Mouse (Mus musculus): ENCODE results near the gene Slc1a3. TPM values are rescaled to one million over a fixed set of nuclear protein-coding genes. Genes with fewer than 3 reads are reported as not detected.
A peak's percentile ranks its signal among the peaks of the same experiment; 100 is the strongest.
"Not testable (repeated sequence)": the region's sequence is repeated elsewhere in the genome, so short reads cannot be mapped to it uniquely, and the experiment has no call there.

Slc1a3 gene
- total RNA-seq, 2 experiments from 2014 or later, result 419 to 424 TPM

GRCm38 (mm10) chr15:8709578-8709977 is 986 bp downstream of the Slc1a3 start:
- no peak for DNase-seq (ENCODE audit: extremely low spot score in 1 of 2, low spot score in 1 of 2)

GRCm38 (mm10) chr15:8706613-8707012 is 4.0 kb downstream of the Slc1a3 start:
- DNase-seq (ENCODE audit: extremely low spot score in 1 of 2, low spot score in 1 of 2), result no peak

GRCm38 (mm10) chr15:8706178-8706577 is 4.4 kb downstream of the Slc1a3 start:
- DNase-seq (ENCODE audit: extremely low spot score in 1 of 2, low spot score in 1 of 2), result peak in 1 of 2 experiments; percentile 57

GRCm38 (mm10) chr15:8705560-8705959 is 5.0 kb downstream of the Slc1a3 start:
- not testable (repeated sequence) for DNase-seq (ENCODE audit: extremely low spot score in 1 of 2, low spot score in 1 of 2)

GRCm38 (mm10) chr15:8697976-8698375 is 12.6 kb downstream of the Slc1a3 start:
- DNase-seq (ENCODE audit: extremely low spot score in 1 of 2, low spot score in 1 of 2), result no peak

- no peak for DNase-seq (ENCODE audit: extremely low spot score in 1 of 2, low spot score in 1 of 2)
Observed at GRCm38 (mm10) chr15:8697500-8697899, 13.1 kb downstream of the Slc1a3 start.

GRCm38 (mm10) chr15:8690141-8690540 is 20.4 kb downstream of the Slc1a3 start:
- DNase-seq (ENCODE audit: extremely low spot score in 1 of 2, low spot score in 1 of 2), result not testable (repeated sequence)

- DNase-seq (ENCODE audit: extremely low spot score in 1 of 2, low spot score in 1 of 2), result no peak
Observed at GRCm38 (mm10) chr15:8686846-8687245, 23.7 kb downstream of the Slc1a3 start.

- DNase-seq (ENCODE audit: extremely low spot score in 1 of 2, low spot score in 1 of 2), result no peak
Observed at GRCm38 (mm10) chr15:8685506-8685905, 25.1 kb downstream of the Slc1a3 start.

- no peak for DNase-seq (ENCODE audit: extremely low spot score in 1 of 2, low spot score in 1 of 2)
Observed at GRCm38 (mm10) chr15:8684263-8684662, 26.3 kb downstream of the Slc1a3 start.

GRCm38 (mm10) chr15:8682871-8683270 is 27.7 kb downstream of the Slc1a3 start:
- DNase-seq (ENCODE audit: extremely low spot score in 1 of 2, low spot score in 1 of 2), result no peak

- no peak for DNase-seq (ENCODE audit: extremely low spot score in 1 of 2, low spot score in 1 of 2)
Observed at GRCm38 (mm10) chr15:8682421-8682820, 28.1 kb downstream of the Slc1a3 start.

- DNase-seq (ENCODE audit: extremely low spot score in 1 of 2, low spot score in 1 of 2), result no peak
Observed at GRCm38 (mm10) chr15:8681971-8682370, 28.6 kb downstream of the Slc1a3 start.

GRCm38 (mm10) chr15:8681009-8681408 is 29.6 kb downstream of the Slc1a3 start:
- DNase-seq (ENCODE audit: extremely low spot score in 1 of 2, low spot score in 1 of 2), result no peak

GRCm38 (mm10) chr15:8676959-8677358 is 33.6 kb downstream of the Slc1a3 start:
- DNase-seq (ENCODE audit: extremely low spot score in 1 of 2, low spot score in 1 of 2), result no peak

GRCm38 (mm10) chr15:8676211-8676691 is 34.3 kb downstream of the Slc1a3 start:
- no peak for DNase-seq (ENCODE audit: extremely low spot score in 1 of 2, low spot score in 1 of 2)

GRCm38 (mm10) chr15:8675616-8676015 is 34.9 kb downstream of the Slc1a3 start:
- DNase-seq (ENCODE audit: extremely low spot score in 1 of 2, low spot score in 1 of 2), result no peak

- no peak for DNase-seq (ENCODE audit: extremely low spot score in 1 of 2, low spot score in 1 of 2)
Observed at GRCm38 (mm10) chr15:8672532-8672931, 38.0 kb downstream of the Slc1a3 start.

- DNase-seq (ENCODE audit: extremely low spot score in 1 of 2, low spot score in 1 of 2), result no peak
Observed at GRCm38 (mm10) chr15:8667849-8668522, 42.6 kb downstream of the Slc1a3 start.

- DNase-seq (ENCODE audit: extremely low spot score in 1 of 2, low spot score in 1 of 2), result no peak
Observed at GRCm38 (mm10) chr15:8665675-8666350, 44.8 kb downstream of the Slc1a3 start.

- peak in 1 of 2 experiments; percentile 33 for DNase-seq (ENCODE audit: extremely low spot score in 1 of 2, low spot score in 1 of 2)
Observed at GRCm38 (mm10) chr15:8663348-8664099, 47.0 kb downstream of the Slc1a3 start.
